Mouse (Mus musculus) B cell, adult 62 days (primary cell): ENCODE measurements around the gene Srsf5. TPM values are rescaled to one million over a fixed set of nuclear protein-coding genes. Genes with fewer than 3 reads are reported as not detected.

Source experiments
- total RNA-seq: library from RNA; stranded (reverse); gene quantifications from 4 replicates; pipeline ENCODE4 v1.2.4, GENCODE M21; 2023

Srsf5 gene
- 1,301 to 1,366 TPM (median 1,337 TPM) in 4 replicates for total RNA-seq

GRCm38 (mm10) chr12:80945334-80945995, at the start of gene Srsf5:
Gene Srsf5, plus strand, starts transcription at chr12:80945504.

GRCm38 (mm10) chr12:80968605-80969004, 23.3 kb downstream of the Srsf5 start, which contains the start of gene Slc10a1:
Gene Slc10a1, minus strand, starts transcription at chr12:80968705.

Other genes with a start within 250 kb of the Srsf5 start
- gene Ccdc177, start 184.8 kb upstream of the Srsf5 start, total RNA-seq = not detected in 4 replicates
- gene Susd6, start 155.0 kb upstream of the Srsf5 start, total RNA-seq = 110 to 127 TPM (median 122 TPM) in 4 replicates
- not detected in 4 replicates for gene Slc10a1, start 23.2 kb downstream of the Srsf5 start, total RNA-seq
- gene Smoc1, start 81.3 kb downstream of the Srsf5 start, total RNA-seq = 0.17 TPM in 1 of 4 replicates, not detected in the others